10 mouse cellular contexts compared by ENCODE assay signal in genomic region chr13:27031101-27031852, GRCm38 (mm10). TPM values are rescaled to one million over a fixed set of nuclear protein-coding genes. Genes with fewer than 3 reads are reported as not detected.
DNase-seq lines count a peak whose midpoint lies in the region; ATAC-seq and TF ChIP-seq lines count a peak whose summit lies in the region.
"Had no signal": no experiment of that assay in that cellular context is flagged by ENCODE, and none has a peak within 500 bp of the region (broad histone marks: within the 10 kb centered on the region; RNA-seq: fewer than 3 reads in every experiment).

No protein-coding gene starts in this region.

- peaks cover 3% of the 10 kb centered on the region for H3K4me1 ChIP-seq in forebrain, embryonic 12.5 days
- H3K4me1 ChIP-seq in forebrain, embryonic 15.5 days = no peaks in the 10 kb centered on the region
- H3K4me1 ChIP-seq in stomach, embryonic 14.5 days (ENCODE audit: control insufficient read depth, insufficient read depth, low read length) = 0 out of 2 replicates have a peak, but pooled peaks cover 3% of the 10 kb centered on the region
- H3K4me1 ChIP-seq in stomach, postnatal 0 days (replicated peaks; ENCODE audit: control insufficient read depth, insufficient read depth) = no peaks in the 10 kb centered on the region
- peaks cover 12% of the 10 kb centered on the region for H3K4me1 ChIP-seq in limb, embryonic 14.5 days (ENCODE audit: control insufficient read depth, insufficient read depth, low read length)
- no peaks in the 10 kb centered on the region for H3K4me1 ChIP-seq in liver, postnatal 0 days (ENCODE audit: insufficient read depth)

- no peak for DNase-seq in stomach, postnatal 0 days (ENCODE audit: low spot score)
- DNase-seq in limb, embryonic 14.5 days (ENCODE audit: low spot score) = peak; percentile 57
- peak; percentile 48 for DNase-seq in yolk sac, embryonic 10.5 days (ENCODE audit: low spot score)
- no peak for DNase-seq in liver, postnatal 0 days
- DNase-seq in cerebellum, adult 18-20 months = no peak

- ATAC-seq in forebrain, embryonic 12.5 days (ENCODE audit: low FRiP score) = 0 out of 2 replicates have a peak, but pooled peaks have one; percentile 36
- ATAC-seq in forebrain, embryonic 15.5 days (replicated peaks) = no peak
- ATAC-seq in stomach, embryonic 14.5 days (ENCODE audit: insufficient number of reproducible peaks, insufficient read depth, low FRiP score, low read depth) = peak; percentile 56; the same call in 1 of the 2 replicates
- no peak for ATAC-seq in stomach, postnatal 0 days (ENCODE audit: low FRiP score, low TSS enrichment)
- ATAC-seq in limb, embryonic 14.5 days (ENCODE audit: low FRiP score, low read depth) = no peak
- no peak for ATAC-seq in liver, postnatal 0 days
- ATAC-seq: Patski had no signal

- no peaks in the 10 kb centered on the region for H3K36me3 ChIP-seq in forebrain, embryonic 12.5 days (replicated peaks)
- no peaks in the 10 kb centered on the region for H3K36me3 ChIP-seq in forebrain, embryonic 15.5 days
- no peaks in the 10 kb centered on the region for H3K36me3 ChIP-seq in stomach, embryonic 14.5 days (ENCODE audit: control insufficient read depth, insufficient read depth, low read length)
- H3K36me3 ChIP-seq in stomach, postnatal 0 days (ENCODE audit: control insufficient read depth, insufficient read depth, low read length) = no peaks in the 10 kb centered on the region
- H3K36me3 ChIP-seq in limb, embryonic 14.5 days (ENCODE audit: control insufficient read depth, insufficient read depth, low read length) = no peaks in the 10 kb centered on the region
- H3K36me3 ChIP-seq in liver, postnatal 0 days (replicated peaks; ENCODE audit: insufficient read depth, low read length) = no peaks in the 10 kb centered on the region

- H3K9ac ChIP-seq in forebrain, embryonic 12.5 days = no peak overlapping the region
- no peak overlapping the region for H3K9ac ChIP-seq in forebrain, embryonic 15.5 days (replicated peaks)
- H3K9ac ChIP-seq in stomach, embryonic 14.5 days (replicated peaks; ENCODE audit: low read depth, low read length) = no peak overlapping the region
- no peak overlapping the region for H3K9ac ChIP-seq in stomach, postnatal 0 days (ENCODE audit: low read length)
- H3K9ac ChIP-seq in limb, embryonic 14.5 days (ENCODE audit: low read depth, low read length, severe bottlenecking) = no peak overlapping the region
- H3K9ac ChIP-seq in liver, postnatal 0 days (replicated peaks) = no peak overlapping the region

- no peak for TF ChIP-seq POLR2A in limb, embryonic 14.5 days (IDR thresholded peaks at IDR 0.05; ENCODE audit: borderline replicate concordance, extremely low read depth, insufficient read depth, insufficient read length)

- H3K4me3 ChIP-seq in forebrain, embryonic 12.5 days (replicated peaks) = no peak overlapping the region
- H3K4me3 ChIP-seq in forebrain, embryonic 15.5 days = no peak overlapping the region
- no peak overlapping the region for H3K4me3 ChIP-seq in stomach, embryonic 14.5 days (ENCODE audit: low read depth, low read length)
- H3K4me3 ChIP-seq in stomach, postnatal 0 days (ENCODE audit: low read depth, low read length) = no peak overlapping the region
- no peak overlapping the region for H3K4me3 ChIP-seq in limb, embryonic 14.5 days (replicated peaks; ENCODE audit: low read length)
- no peak overlapping the region for H3K4me3 ChIP-seq in liver, postnatal 0 days (ENCODE audit: low read depth, low read length)

- no peak overlapping the region for H3K4me2 ChIP-seq in forebrain, embryonic 12.5 days
- H3K4me2 ChIP-seq in forebrain, embryonic 15.5 days (replicated peaks) = no peak overlapping the region
- H3K4me2 ChIP-seq in stomach, embryonic 14.5 days (replicated peaks; ENCODE audit: low read depth, low read length) = no peak overlapping the region
- H3K4me2 ChIP-seq in stomach, postnatal 0 days (replicated peaks; ENCODE audit: low read depth) = no peak overlapping the region
- no peak overlapping the region for H3K4me2 ChIP-seq in limb, embryonic 14.5 days (replicated peaks; ENCODE audit: low read depth, low read length, severe bottlenecking)
- no peak overlapping the region for H3K4me2 ChIP-seq in liver, postnatal 0 days (ENCODE audit: low read depth, low read length)

- H3K27ac ChIP-seq in forebrain, embryonic 12.5 days = no peak overlapping the region
- no peak overlapping the region for H3K27ac ChIP-seq in forebrain, embryonic 15.5 days (replicated peaks)
- H3K27ac ChIP-seq in stomach, embryonic 14.5 days (ENCODE audit: low read length) = peak overlapping the region; percentile 78
- no peak overlapping the region for H3K27ac ChIP-seq in stomach, postnatal 0 days (replicated peaks)
- peak overlapping the region; percentile 58 for H3K27ac ChIP-seq in limb, embryonic 14.5 days (replicated peaks; ENCODE audit: low read depth, low read length)
- H3K27ac ChIP-seq in liver, postnatal 0 days (ENCODE audit: low read depth) = no peak overlapping the region

- H3K9me3 ChIP-seq in forebrain, embryonic 12.5 days = no peaks in the 10 kb centered on the region
- H3K9me3 ChIP-seq in forebrain, embryonic 15.5 days = no peaks in the 10 kb centered on the region
- H3K9me3 ChIP-seq in stomach, embryonic 14.5 days (ENCODE audit: control insufficient read depth, low read depth, low read length) = no peaks in the 10 kb centered on the region
- no peaks in the 10 kb centered on the region for H3K9me3 ChIP-seq in stomach, postnatal 0 days (ENCODE audit: control insufficient read depth, low read length)
- H3K9me3 ChIP-seq in limb, embryonic 14.5 days (ENCODE audit: control insufficient read depth, low read length) = no peaks in the 10 kb centered on the region
- H3K9me3 ChIP-seq in liver, postnatal 0 days (ENCODE audit: low read length) = no peaks in the 10 kb centered on the region

- H3K27me3 ChIP-seq in forebrain, embryonic 12.5 days = peaks cover 7% of the 10 kb centered on the region; the same call in 1 of the 2 replicates
- no peaks in the 10 kb centered on the region for H3K27me3 ChIP-seq in forebrain, embryonic 15.5 days
- H3K27me3 ChIP-seq in stomach, embryonic 14.5 days (ENCODE audit: control insufficient read depth, insufficient read depth, low read length) = no peaks in the 10 kb centered on the region
- H3K27me3 ChIP-seq in stomach, postnatal 0 days (ENCODE audit: control insufficient read depth, insufficient read depth, low read length) = no peaks in the 10 kb centered on the region
- no peaks in the 10 kb centered on the region for H3K27me3 ChIP-seq in limb, embryonic 14.5 days (ENCODE audit: control insufficient read depth, insufficient read depth, low read length)
- H3K27me3 ChIP-seq in liver, postnatal 0 days (ENCODE audit: insufficient read depth, low read length) = no peaks in the 10 kb centered on the region
- H3K27me3 ChIP-seq: Patski had no signal

- TF ChIP-seq EP300 in stomach, postnatal 0 days (optimal IDR thresholded peaks at IDR 0.05) = no peak
- TF ChIP-seq EP300 in liver, postnatal 0 days (IDR thresholded peaks at IDR 0.05; ENCODE audit: low read depth) = no peak

- 7% methylated on average over 4 of the region's 4 CpGs for WGBS in forebrain, embryonic 12.5 days
- WGBS in forebrain, embryonic 15.5 days = 21% methylated on average over 4 of the region's 4 CpGs
- WGBS in stomach, embryonic 14.5 days = 23% methylated on average over 4 of the region's 4 CpGs
- 22% methylated on average over 4 of the region's 4 CpGs for WGBS in stomach, postnatal 0 days
- 11% methylated on average over 4 of the region's 4 CpGs for WGBS in limb, embryonic 14.5 days
- 53% methylated on average over 4 of the region's 4 CpGs for WGBS in liver, postnatal 0 days (ENCODE audit: insufficient replicate concordance)

- no peak for TF ChIP-seq CTCF in stomach, postnatal 0 days (IDR thresholded peaks at IDR 0.05; ENCODE audit: low read depth)
- TF ChIP-seq CTCF in liver, postnatal 0 days (IDR thresholded peaks at IDR 0.05; ENCODE audit: low read depth) = no peak

RNA-seq across cellular contexts. Expression of gene Prl, which starts 26.1 kb away (rescaled TPM):
- not detected in 2 replicates for polyA plus RNA-seq in forebrain, embryonic 12.5 days (2016; fragmentation: Nextera tagmentation; extraction: Ambion mirVana)
- not detected in 2 replicates for polyA plus RNA-seq in forebrain, embryonic 15.5 days (2015; fragmentation: Nextera tagmentation; extraction: Ambion mirVana)
- not detected in 2 replicates for polyA plus RNA-seq in stomach, embryonic 14.5 days (2014; fragmentation: Nextera tagmentation; extraction: Ambion mirVana)
- polyA plus RNA-seq in stomach, postnatal 0 days (2015; fragmentation: Nextera tagmentation; extraction: Ambion mirVana) = not detected in 2 replicates
- polyA plus RNA-seq in limb, embryonic 14.5 days (2012; rRNA removed) = not detected in 2 replicates
- not detected in 2 replicates for polyA plus RNA-seq in limb, embryonic 14.5 days (2014; fragmentation: Nextera tagmentation; extraction: Ambion mirVana)
- not detected in 2 replicates for polyA plus RNA-seq in liver, postnatal 0 days (2015; fragmentation: Nextera tagmentation; extraction: Ambion mirVana)
- polyA plus RNA-seq: heart, embryonic 16.5 days; Patski had no signal

Comparison
In these comparisons a context has a peak if more than half of its experiments do, and no peak if none do; other contexts are left out.
1. ATAC-seq: peak in forebrain, embryonic 12.5 days (single experiment) and stomach, embryonic 14.5 days (single experiment); none in forebrain, embryonic 15.5 days (single experiment), stomach, postnatal 0 days (single experiment), limb, embryonic 14.5 days (single experiment) and liver, postnatal 0 days (single experiment).
2. H3K27ac ChIP-seq: peak in stomach, embryonic 14.5 days (single experiment) and limb, embryonic 14.5 days (single experiment); none in forebrain, embryonic 12.5 days (single experiment), forebrain, embryonic 15.5 days (single experiment), stomach, postnatal 0 days (single experiment) and liver, postnatal 0 days (single experiment).
3. DNase-seq: peak in limb, embryonic 14.5 days (single experiment) and yolk sac, embryonic 10.5 days (single experiment); none in stomach, postnatal 0 days (single experiment), liver, postnatal 0 days (single experiment) and cerebellum, adult 18-20 months (0 of 2).